Mouse (Mus musculus) left cerebral cortex, adult 9 months (tissue): ENCODE measurements around the gene 4932438A13Rik.

Source experiments
- DNase-seq, 2 experiments: peaks; one replicate each; pipeline ENCODE4 v3.0.0; 2022; ENCODE audit warnings: low spot score in 2 of 2

Gene 4932438A13Rik

GRCm38 (mm10) chr3:36862721-36863275 is at the start of gene 4932438A13Rik:
Gene 4932438A13Rik (plus strand): TSS chr3:36863104.
- DNase-seq, result peak; percentile 78 to 96

GRCm38 (mm10) chr3:36816633-36817032 is 46.3 kb upstream of the 4932438A13Rik start:
- no peak for DNase-seq

- DNase-seq, result no peak
Measured at GRCm38 (mm10) chr3:36819402-36819801, 43.5 kb upstream of the 4932438A13Rik start.

GRCm38 (mm10) chr3:36821037-36821436 is 41.9 kb upstream of the 4932438A13Rik start:
- DNase-seq, result no peak

GRCm38 (mm10) chr3:36825098-36825497 is 37.8 kb upstream of the 4932438A13Rik start:
- DNase-seq, result no peak

- DNase-seq, result no peak
Measured at GRCm38 (mm10) chr3:36825554-36825953, 37.4 kb upstream of the 4932438A13Rik start.

GRCm38 (mm10) chr3:36827274-36828025 is 35.5 kb upstream of the 4932438A13Rik start:
- DNase-seq, result no peak

GRCm38 (mm10) chr3:36830218-36830617 is 32.7 kb upstream of the 4932438A13Rik start:
- DNase-seq, result no peak

GRCm38 (mm10) chr3:36834426-36834825 is 28.5 kb upstream of the 4932438A13Rik start:
- no peak for DNase-seq

- DNase-seq, result no peak
Measured at GRCm38 (mm10) chr3:36834832-36835231, 28.1 kb upstream of the 4932438A13Rik start.

GRCm38 (mm10) chr3:36835525-36836203 is 27.2 kb upstream of the 4932438A13Rik start:
- DNase-seq, result peak in 1 of 2 experiments; percentile 13

- no peak for DNase-seq
Measured at GRCm38 (mm10) chr3:36836833-36837232, 26.1 kb upstream of the 4932438A13Rik start.

GRCm38 (mm10) chr3:36840650-36841555 is 22.0 kb upstream of the 4932438A13Rik start:
- DNase-seq, result peak in 1 of 2 experiments; percentile 66

GRCm38 (mm10) chr3:36853733-36854440 is 9.0 kb upstream of the 4932438A13Rik start:
- DNase-seq, result no peak

GRCm38 (mm10) chr3:36861411-36862410 is 1.2 kb upstream of the 4932438A13Rik start:
- DNase-seq, result no peak

GRCm38 (mm10) chr3:36863427-36863826 is 523 bp downstream of the 4932438A13Rik start:
- DNase-seq, result peak in 1 of 2 experiments; percentile 11

GRCm38 (mm10) chr3:36863881-36864280 is 977 bp downstream of the 4932438A13Rik start:
- no peak for DNase-seq

GRCm38 (mm10) chr3:36864466-36864865 is 1.6 kb downstream of the 4932438A13Rik start:
- DNase-seq, result no peak

- no peak for DNase-seq
Measured at GRCm38 (mm10) chr3:36905372-36905771, 42.5 kb downstream of the 4932438A13Rik start.

- no peak for DNase-seq
Measured at GRCm38 (mm10) chr3:36917832-36918231, 54.9 kb downstream of the 4932438A13Rik start.
